Mouse (Mus musculus) limb, embryonic 14.5 days (tissue): ENCODE results near the gene Scamp4. TPM values are rescaled to one million over a fixed set of nuclear protein-coding genes. Genes with fewer than 3 reads are reported as not detected.

ENCODE experiments used
- ATAC-seq: fragments of 200-750 bp; cut with Nextera tagmentation; 2 replicates; pipeline ENCODE4 v1.8.0; 2017; ENCODE audit warnings: low read depth, moderate number of reproducible peaks, moderate TSS enrichment; ENCODE audit not compliant: low FRiP score
- DNase-seq: peaks from one replicate; pipeline ENCODE4 v3.0.0-alpha.2; 2015; ENCODE audit warnings: low spot score
- H3K27ac ChIP-seq: fragments of 300-500 bp; sonication (generic); replicated peaks from 2 replicates; pipeline ENCODE4 v1.5.1; 2014; ENCODE audit warnings: low read depth, mild to moderate bottlenecking, low read length, moderate library complexity, mixed read lengths
- H3K27me3 ChIP-seq: fragments of 300-500 bp; sonication (generic); 2 replicates; pipeline ENCODE4 v1.6.1; 2014; ENCODE audit warnings: low read length, mixed read lengths; ENCODE audit not compliant: control insufficient read depth, insufficient read depth
- H3K36me3 ChIP-seq: fragments of 300-500 bp; sonication (generic); 2 replicates; pipeline ENCODE4 v1.6.1; 2014; ENCODE audit warnings: mild to moderate bottlenecking, low read length, moderate library complexity, mixed read lengths; ENCODE audit not compliant: control insufficient read depth, insufficient read depth
- H3K4me1 ChIP-seq: fragments of 300-500 bp; sonication (generic); 2 replicates; pipeline ENCODE4 v1.6.1; 2014; ENCODE audit warnings: antibody characterized with exemption, low read length, mixed read lengths; ENCODE audit not compliant: control insufficient read depth, insufficient read depth
- H3K4me2 ChIP-seq: fragments of 300-500 bp; sonication (generic); replicated peaks from 2 replicates; pipeline ENCODE4 v1.6.1; 2014; ENCODE audit warnings: low read depth, mild to moderate bottlenecking, low read length, moderate library complexity; ENCODE audit not compliant: severe bottlenecking
- H3K4me3 ChIP-seq: fragments of 300-500 bp; sonication (generic); replicated peaks from 2 replicates; pipeline ENCODE4 v1.5.1; 2014; ENCODE audit warnings: low read length
- H3K9ac ChIP-seq: fragments of 300-500 bp; sonication (generic); 2 replicates; pipeline ENCODE4 v1.6.1; 2014; ENCODE audit warnings: mild to moderate bottlenecking, low read depth, low read length, moderate library complexity; ENCODE audit not compliant: severe bottlenecking
- H3K9me3 ChIP-seq: fragments of 300-500 bp; sonication (generic); 2 replicates; pipeline ENCODE4 v1.6.1; 2016; ENCODE audit warnings: low read length; ENCODE audit not compliant: control insufficient read depth
- POLR2A ChIP-seq: fragments of 200-500 bp; IDR thresholded peaks from 2 replicates; pipeline ENCODE4 v1.8.0; 2012; ENCODE audit warnings: inconsistent platforms, mild to moderate bottlenecking, moderate library complexity, borderline replicate concordance; ENCODE audit not compliant: insufficient read depth, insufficient read length; ENCODE audit errors: extremely low read depth
- WGBS: fragments of 180-500 bp; shearing (Covaris S2); extraction: QIAGEN DNeasy Blood & Tissue Kit; methylation state at CpG from one replicate; pipeline ENCODE4 v1.1.7; 2014; 5-methylcytosine and 5-hydroxymethylcytosine counted together
- polyA plus RNA-seq, 2 experiments: library from polyadenylated mRNA; depleted of rRNA in 1 of 2; stranded (reverse) in 1 of 2; unstranded in 1 of 2; fragments of >200 nt; fragmentation: Nextera tagmentation in 1 of 2; extraction: Ambion mirVana in 1 of 2; gene quantifications; 2 replicates each; pipeline versions ENCODE4 v1.2.1 to v1.2.3; 2012 to 2014

The Scamp4 gene
- polyA plus RNA-seq, 2 experiments, result 83.1 to 91.4 TPM

DNA sequence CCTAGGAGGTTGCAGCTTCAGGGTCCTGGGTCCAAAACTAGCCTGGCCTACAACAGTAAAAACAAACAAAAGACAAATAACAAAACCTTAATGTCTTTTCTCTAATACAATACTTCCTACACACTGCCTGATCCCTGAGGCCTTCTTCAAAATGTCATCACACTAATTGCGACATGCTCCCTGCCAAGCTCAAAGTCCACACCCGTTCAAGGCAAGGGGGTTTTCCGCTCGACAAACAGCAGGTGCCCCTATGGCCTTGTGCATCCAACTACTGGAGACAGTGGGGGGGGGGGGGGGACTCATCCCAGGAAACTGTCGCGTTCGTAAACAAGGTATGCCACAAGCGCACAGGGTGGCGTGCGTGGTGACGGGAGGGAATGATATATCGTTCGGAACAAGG lies 42.1 kb upstream of the Scamp4 start:
- peak overlapping the region; percentile 99 for H3K4me3 ChIP-seq
- ATAC-seq (no peak), DNase-seq (no peak)
- 1% methylated on average over 13 of the region's 13 CpGs for WGBS
- H3K27me3 ChIP-seq, result no peaks in the 10 kb centered on the region
- no peak overlapping the region for H3K27ac ChIP-seq
- peak overlapping the region; percentile 95 for H3K9ac ChIP-seq
- no peaks in the 10 kb centered on the region for H3K9me3 ChIP-seq
- 0 out of 2 replicates have a peak, but pooled peaks cover 5% of the 10 kb centered on the region for H3K36me3 ChIP-seq
- no peak for TF ChIP-seq POLR2A
- peak overlapping the region; percentile 76 for H3K4me2 ChIP-seq
- peaks cover 17% of the 10 kb centered on the region for H3K4me1 ChIP-seq

DNA sequence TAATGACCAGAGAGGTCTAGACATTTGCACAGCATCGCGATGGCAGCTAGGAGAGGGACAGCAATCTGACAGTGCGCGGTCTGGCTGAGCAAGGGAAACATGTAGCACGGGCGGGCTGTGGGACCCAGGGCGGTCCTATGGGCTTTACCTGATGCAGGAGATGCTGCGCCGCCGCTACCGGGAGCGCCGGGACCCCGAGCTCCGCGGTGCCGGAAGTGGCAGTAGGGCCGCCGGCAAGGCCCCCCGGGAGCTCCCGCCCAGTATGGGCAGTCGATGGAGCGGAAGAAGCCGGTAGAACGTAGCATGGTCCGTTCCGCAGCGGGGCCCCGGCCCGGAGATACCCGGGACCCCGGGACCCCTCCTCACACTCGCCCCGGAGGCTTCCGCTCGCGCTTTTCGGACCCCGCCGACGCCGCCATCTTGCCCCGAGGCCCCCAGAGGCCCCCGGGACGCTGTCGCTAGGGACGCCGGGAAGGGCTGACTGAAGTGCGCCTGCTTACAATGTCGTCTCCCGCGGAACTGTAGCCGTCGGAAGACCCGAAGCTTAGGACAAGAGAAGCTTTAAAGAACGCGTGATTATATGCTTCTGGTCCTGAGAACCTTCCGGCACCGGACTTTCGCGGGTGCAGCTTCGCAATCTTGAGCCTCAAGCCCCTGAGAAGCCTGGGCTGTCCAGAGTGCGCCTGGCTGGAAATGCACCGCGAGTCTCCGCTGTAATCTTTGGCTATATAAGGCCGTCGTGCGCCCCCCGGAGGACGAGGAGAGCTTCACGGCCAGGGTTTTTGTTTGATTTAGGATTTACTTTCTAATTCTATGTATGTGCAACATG lies 41.3 kb upstream of the Scamp4 start, which contains the start of gene Rexo1:
Gene Rexo1 (minus strand): TSS at position 445 of the 829 bp plus-strand sequence.
- peak within 1 kb of the TSS; percentile 94 for H3K27ac ChIP-seq
- peak; percentile 91 for ATAC-seq
- DNase-seq, result peak; percentile 96

DNA sequence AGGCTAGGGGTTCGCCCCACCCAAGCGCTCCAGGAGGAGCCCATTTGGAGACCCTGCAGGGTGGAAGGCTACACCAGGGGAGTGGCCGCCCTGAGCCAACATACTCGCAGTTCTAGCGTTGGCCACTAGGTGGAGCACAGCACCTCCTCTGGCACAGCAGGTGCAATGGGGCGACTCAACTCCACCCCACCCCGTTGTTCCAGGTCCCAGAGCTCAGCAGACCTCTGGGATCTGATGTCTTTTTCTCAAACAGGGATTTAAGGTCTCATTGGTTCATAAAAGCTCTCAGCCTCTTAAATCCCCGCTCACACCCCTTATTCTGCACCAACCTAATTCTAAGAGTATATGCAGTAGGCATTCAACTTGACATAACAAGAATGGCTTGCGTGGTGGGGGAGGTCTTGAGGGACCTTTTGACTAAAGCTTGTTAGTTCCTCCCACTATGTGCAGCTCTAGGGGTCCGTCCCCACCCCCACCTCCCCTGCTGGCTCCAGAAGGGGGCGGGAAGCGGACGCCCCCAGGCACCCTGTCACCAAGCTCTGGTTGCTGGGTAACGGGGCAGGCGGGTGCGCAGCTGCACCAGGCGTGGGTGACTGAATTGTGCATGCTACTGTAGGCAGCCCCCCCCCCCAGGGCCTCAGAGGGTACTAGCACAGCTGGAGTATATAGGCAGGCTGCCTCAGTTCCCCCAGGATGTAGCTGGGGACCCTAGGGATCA lies 36.1 kb upstream of the Scamp4 start:
- Histone ChIP-seq H3K4me1 (peaks cover 21% of the 10 kb centered on the region), H3K27ac (no peak overlapping the region), H3K36me3 (peaks cover 22% of the 10 kb centered on the region), H3K9me3 (no peaks in the 10 kb centered on the region), H3K9ac (no peak overlapping the region), H3K4me3 (no peak overlapping the region), H3K4me2 (no peak overlapping the region), H3K27me3 (no peaks in the 10 kb centered on the region)
- ATAC-seq, result peak; percentile 40; the same call in 1 of the 2 replicates
- TF ChIP-seq POLR2A, result no peak
- DNase-seq, result peak; percentile 76
- WGBS, result 28% methylated on average over 17 of the region's 17 CpGs

More for the DNA sequence above, 41.3 kb upstream of the Scamp4 start, which contains the start of gene Rexo1:
- Histone ChIP-seq H3K27me3 (no peaks in the 10 kb centered on the region), H3K9me3 (no peaks in the 10 kb centered on the region), H3K36me3 (0 out of 2 replicates have a peak, but pooled peaks cover 11% of the 10 kb centered on the region), H3K4me2 (peak within 1 kb of the TSS; percentile 76), H3K4me3 (peak within 1 kb of the TSS; percentile 99), H3K9ac (peak within 1 kb of the TSS; percentile 95), H3K4me1 (peaks cover 17% of the 10 kb centered on the region)
- no peak; the same call in 1 of the 2 replicates for TF ChIP-seq POLR2A
- WGBS, result under 1% methylated on average over 63 of the region's 72 CpGs

DNA sequence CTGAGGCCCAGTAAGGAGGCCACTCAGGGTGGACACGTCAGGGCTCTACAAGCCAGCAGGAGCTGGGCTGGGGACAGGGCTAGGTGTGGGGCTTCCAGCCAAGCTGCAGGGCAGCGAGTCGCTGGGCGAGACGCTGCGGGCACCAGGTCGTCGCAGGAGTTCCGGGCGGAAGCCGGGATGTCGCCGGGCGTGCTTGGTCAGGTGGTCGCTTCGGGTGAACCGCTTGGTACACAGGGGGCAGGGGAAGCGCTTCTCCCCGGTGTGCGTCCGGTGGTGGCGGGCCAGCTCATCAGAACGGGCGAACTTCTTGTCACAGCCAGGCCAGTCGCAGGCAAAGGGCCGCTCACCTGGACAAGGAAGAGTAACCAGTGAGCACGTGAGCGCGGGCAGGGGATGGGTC lies 33.8 kb upstream of the Scamp4 start:
- DNase-seq (no peak), ATAC-seq (no peak)
- no peak for TF ChIP-seq POLR2A
- Histone ChIP-seq H3K9ac (no peak overlapping the region), H3K4me2 (no peak overlapping the region), H3K27me3 (no peaks in the 10 kb centered on the region), H3K9me3 (no peaks in the 10 kb centered on the region), H3K4me1 (peaks cover 26% of the 10 kb centered on the region), H3K36me3 (peaks cover 22% of the 10 kb centered on the region), H3K4me3 (no peak overlapping the region), H3K27ac (no peak overlapping the region)
- 96% methylated on average over 26 of the region's 29 CpGs for WGBS

DNA sequence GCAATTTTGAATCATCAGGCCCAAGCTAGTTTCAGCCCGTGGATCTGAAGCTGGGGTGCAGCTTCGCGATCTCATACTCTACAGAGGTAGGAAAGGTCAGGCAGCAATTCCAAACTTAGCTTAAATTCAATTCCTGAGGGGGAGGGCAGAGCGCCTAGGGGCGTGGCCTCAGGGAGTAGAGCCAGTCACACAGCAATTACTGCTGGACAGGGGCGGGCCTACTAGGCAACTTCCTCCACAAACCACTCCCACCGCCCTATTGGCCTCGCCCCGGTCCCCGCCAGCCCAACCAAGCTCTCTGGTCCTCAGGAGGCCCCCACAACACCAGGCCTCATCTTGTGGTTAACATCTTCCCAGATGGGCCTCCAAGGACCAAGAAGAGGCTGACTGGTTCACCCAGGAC lies 33.0 kb upstream of the Scamp4 start:
- Histone ChIP-seq H3K4me3 (no peak overlapping the region), H3K4me2 (no peak overlapping the region), H3K9me3 (no peaks in the 10 kb centered on the region), H3K4me1 (peaks cover 32% of the 10 kb centered on the region), H3K27me3 (no peaks in the 10 kb centered on the region), H3K27ac (no peak overlapping the region), H3K9ac (no peak overlapping the region), H3K36me3 (peaks cover 22% of the 10 kb centered on the region)
- no peak for TF ChIP-seq POLR2A
- WGBS, result 31% methylated on average over 10 of the region's 10 CpGs
- DNase-seq (no peak), ATAC-seq (no peak)
